Mouse (Mus musculus): ENCODE data around the gene Nrarp.

The Nrarp gene

GRCm38 (mm10) chr2:25174866-25175689 is 5.5 kb upstream of the Nrarp start:
- no peak for DNase-seq (ENCODE audit: low spot score in 2 of 2)

GRCm38 (mm10) chr2:25175690-25176078 is 4.9 kb upstream of the Nrarp start:
- no peak for DNase-seq (ENCODE audit: low spot score in 2 of 2)

- DNase-seq (ENCODE audit: low spot score in 2 of 2): no peak
Observed at GRCm38 (mm10) chr2:25176573-25176972, 4.0 kb upstream of the Nrarp start.

GRCm38 (mm10) chr2:25177076-25177475 is 3.5 kb upstream of the Nrarp start:
- DNase-seq (ENCODE audit: low spot score in 2 of 2): no peak

GRCm38 (mm10) chr2:25177685-25178084 is 2.9 kb upstream of the Nrarp start:
- peak in 1 of 2 experiments; percentile 61 for DNase-seq (ENCODE audit: low spot score in 2 of 2)

GRCm38 (mm10) chr2:25178285-25178972 is 2.1 kb upstream of the Nrarp start:
- peak in 1 of 2 experiments; percentile 67 for DNase-seq (ENCODE audit: low spot score in 2 of 2)

GRCm38 (mm10) chr2:25179566-25180217 is 866 bp upstream of the Nrarp start:
- DNase-seq (ENCODE audit: low spot score in 2 of 2): no peak

GRCm38 (mm10) chr2:25180973-25181890 is 674 bp downstream of the Nrarp start:
- DNase-seq (ENCODE audit: low spot score in 2 of 2): peak in 1 of 2 experiments; percentile 54

GRCm38 (mm10) chr2:25181891-25182397 is 1.4 kb downstream of the Nrarp start:
- DNase-seq (ENCODE audit: low spot score in 2 of 2): no peak

- no peak for DNase-seq (ENCODE audit: low spot score in 2 of 2)
Observed at GRCm38 (mm10) chr2:25182664-25183063, 2.1 kb downstream of the Nrarp start.

GRCm38 (mm10) chr2:25183336-25183735 is 2.8 kb downstream of the Nrarp start:
- no peak for DNase-seq (ENCODE audit: low spot score in 2 of 2)

GRCm38 (mm10) chr2:25184496-25184895 is 3.9 kb downstream of the Nrarp start:
- no peak for DNase-seq (ENCODE audit: low spot score in 2 of 2)

GRCm38 (mm10) chr2:25185625-25186574 is 5.3 kb downstream of the Nrarp start:
- peak; percentile 67 to 68 for DNase-seq (ENCODE audit: low spot score in 2 of 2)

- no peak for DNase-seq (ENCODE audit: low spot score in 2 of 2)
Observed at GRCm38 (mm10) chr2:25186575-25186930, 6.0 kb downstream of the Nrarp start.

- DNase-seq (ENCODE audit: low spot score in 2 of 2): no peak
Observed at GRCm38 (mm10) chr2:25187841-25188240, 7.3 kb downstream of the Nrarp start.

GRCm38 (mm10) chr2:25193330-25193770 is 12.8 kb downstream of the Nrarp start:
- DNase-seq (ENCODE audit: low spot score in 2 of 2): peak; percentile 69 to 75

- no peak for DNase-seq (ENCODE audit: low spot score in 2 of 2)
Observed at GRCm38 (mm10) chr2:25194006-25194405, 13.4 kb downstream of the Nrarp start.

GRCm38 (mm10) chr2:25194486-25195171 is 14.1 kb downstream of the Nrarp start:
- DNase-seq (ENCODE audit: low spot score in 2 of 2): no peak
